Mouse (Mus musculus) midbrain, embryonic 16.5 days (tissue): ENCODE data around the gene Gm10309. TPM values are rescaled to one million over a fixed set of nuclear protein-coding genes. Genes with fewer than 3 reads are reported as not detected.

Experiments used
- ATAC-seq: fragments of 200-750 bp; cut with Nextera tagmentation; 2 replicates; pipeline ENCODE4 v1.8.0; 2017; ENCODE audit warnings: moderate TSS enrichment
- H3K27ac ChIP-seq: fragments of 300-500 bp; sonication (generic); 2 replicates; pipeline ENCODE4 v1.5.1; 2014; ENCODE audit warnings: mild to moderate bottlenecking, low read length, mixed read lengths
- H3K27me3 ChIP-seq: fragments of 300-500 bp; sonication (generic); 2 replicates; pipeline ENCODE4 v1.6.1; 2014; ENCODE audit warnings: low read depth, low read length, mixed read lengths; ENCODE audit not compliant: control insufficient read depth, insufficient read depth
- H3K36me3 ChIP-seq: fragments of 300-500 bp; sonication (generic); 2 replicates; pipeline ENCODE4 v1.6.1; 2014; ENCODE audit warnings: mild to moderate bottlenecking, low read length, moderate library complexity, mixed read lengths; ENCODE audit not compliant: control insufficient read depth, insufficient read depth
- H3K4me1 ChIP-seq: fragments of 300-500 bp; sonication (generic); 2 replicates; pipeline ENCODE4 v1.6.1; 2014; ENCODE audit warnings: mild to moderate bottlenecking, low read length, mixed read lengths; ENCODE audit not compliant: control insufficient read depth, insufficient read depth
- H3K4me2 ChIP-seq: fragments of 300-500 bp; sonication (generic); 2 replicates; pipeline ENCODE4 v1.6.1; 2014; ENCODE audit warnings: mild to moderate bottlenecking, low read length, mixed read lengths
- H3K4me3 ChIP-seq: fragments of 300-500 bp; sonication (generic); 2 replicates; pipeline ENCODE4 v1.5.1; 2014; ENCODE audit warnings: low read depth, mild to moderate bottlenecking, low read length, moderate library complexity, mixed read lengths
- H3K9ac ChIP-seq: fragments of 300-500 bp; sonication (generic); 2 replicates; pipeline ENCODE4 v1.6.1; 2014; ENCODE audit warnings: low read depth, low read length, mixed read lengths
- H3K9me3 ChIP-seq: fragments of 300-500 bp; sonication (generic); replicated peaks from 2 replicates; pipeline ENCODE4 v1.6.1; 2014; ENCODE audit warnings: mild to moderate bottlenecking, low read length, mixed read lengths; ENCODE audit not compliant: control insufficient read depth, poor library complexity, severe bottlenecking
- WGBS: fragments of 180-500 bp; shearing (Covaris S2); extraction: QIAGEN DNeasy Blood & Tissue Kit; methylation state at CpG from one replicate; pipeline ENCODE4 v1.1.7; 2014; 5-methylcytosine and 5-hydroxymethylcytosine counted together
- polyA plus RNA-seq: library from polyadenylated mRNA; unstranded; fragments of >200 nt; fragmentation: Nextera tagmentation; extraction: Ambion mirVana; gene quantifications from 2 replicates; pipeline ENCODE4 v1.2.1, GENCODE M21; 2015

Gene Gm10309
- polyA plus RNA-seq, 1 experiment from 2014 or later: 0.44 TPM

DNA sequence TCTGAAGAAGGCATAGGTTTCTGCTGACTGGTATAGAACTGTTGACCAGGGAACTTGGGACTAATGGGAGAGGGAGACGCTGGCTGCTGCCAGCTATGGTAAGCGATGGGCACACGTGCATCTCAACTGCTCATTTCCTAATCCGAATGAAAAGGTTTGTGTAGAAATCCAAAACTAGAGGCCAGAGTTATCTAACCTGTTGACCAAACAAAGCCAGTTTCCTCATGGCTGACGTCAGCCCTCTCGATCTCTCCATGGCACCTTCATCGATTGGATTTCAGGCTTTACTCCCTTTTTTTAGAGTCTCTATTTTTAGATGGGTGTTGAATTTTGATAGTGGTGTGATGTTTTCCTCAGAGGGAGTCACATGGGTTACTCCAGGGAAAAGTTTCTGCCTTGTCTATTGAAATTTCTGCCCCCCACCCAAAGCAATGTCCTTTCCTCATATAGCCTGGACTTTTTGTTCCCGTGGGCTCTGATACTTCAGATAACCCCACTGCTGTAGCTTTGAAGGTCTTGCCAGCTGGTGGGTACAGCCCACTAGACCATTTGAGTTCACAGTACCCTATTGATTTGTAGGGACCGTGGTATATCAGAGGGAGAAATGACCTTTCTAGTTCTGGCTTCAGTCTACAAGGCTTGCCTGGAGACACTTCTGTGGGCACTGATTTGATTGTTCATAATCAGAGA is 1.7 kb downstream of the Gm10309 start:
- Histone ChIP-seq H3K36me3 (no peaks in the 10 kb centered on the region; the same call in 1 of the 2 replicates), H3K9me3 (no peaks in the 10 kb centered on the region), H3K4me3 (no peak overlapping the region), H3K4me1 (no peaks in the 10 kb centered on the region), H3K27ac (no peak overlapping the region), H3K27me3 (no peaks in the 10 kb centered on the region), H3K4me2 (no peak overlapping the region), H3K9ac (no peak overlapping the region)
- 96% methylated on average over 9 of the region's 9 CpGs for WGBS
- no peak for ATAC-seq

GRCm38 (mm10) chr17:86501393-86501792 is 3.6 kb downstream of the Gm10309 start:
- no peaks in the 10 kb centered on the region for H3K4me1 ChIP-seq
- no peak for ATAC-seq
- H3K9me3 ChIP-seq: no peaks in the 10 kb centered on the region
- no peak overlapping the region for H3K4me2 ChIP-seq
- no peaks in the 10 kb centered on the region for H3K27me3 ChIP-seq
- no peaks in the 10 kb centered on the region; the same call in 1 of the 2 replicates for H3K36me3 ChIP-seq
- H3K9ac ChIP-seq: no peak overlapping the region
- no peak overlapping the region for H3K27ac ChIP-seq
- WGBS: 93% methylated on average over 4 of the region's 4 CpGs
- no peak overlapping the region for H3K4me3 ChIP-seq

DNA sequence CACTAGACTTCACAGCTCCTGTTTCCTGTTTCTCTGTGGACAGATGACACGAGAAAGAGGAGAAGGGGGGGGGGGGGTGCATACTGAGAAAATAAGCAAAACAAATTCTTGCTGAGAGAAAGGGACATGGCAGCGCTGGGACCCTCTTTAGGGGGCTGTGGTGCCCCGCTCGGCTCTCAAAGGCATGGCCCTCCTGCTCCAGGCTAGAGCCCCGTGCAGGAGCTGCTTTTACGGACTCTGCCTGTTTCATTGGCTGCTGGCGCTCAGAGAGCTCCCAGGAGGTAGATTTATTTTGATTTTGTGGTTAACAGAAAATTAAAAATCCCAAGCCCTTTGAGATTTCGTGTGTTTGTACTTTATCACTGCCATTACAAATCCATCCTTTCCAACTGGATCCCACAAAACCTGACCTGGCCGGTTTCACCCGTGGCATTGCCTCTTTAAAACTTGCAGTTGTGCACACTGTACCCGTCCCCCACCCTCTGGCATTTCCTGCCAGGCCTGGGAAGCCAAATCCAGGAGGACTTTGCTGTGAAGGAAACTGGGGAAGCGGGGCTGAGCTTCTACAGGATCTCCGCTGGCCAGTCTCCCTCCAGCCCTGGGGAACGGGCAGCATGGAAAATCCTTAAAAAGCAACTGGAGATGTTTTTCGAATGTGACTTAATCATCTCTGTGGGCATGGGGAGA is 5.5 kb downstream of the Gm10309 start:
- no peak overlapping the region for H3K4me2 ChIP-seq
- H3K4me1 ChIP-seq: no peaks in the 10 kb centered on the region
- H3K36me3 ChIP-seq: peaks cover 3% of the 10 kb centered on the region
- no peak overlapping the region for H3K9ac ChIP-seq
- WGBS: 73% methylated on average over 15 of the region's 15 CpGs
- H3K4me3 ChIP-seq: no peak overlapping the region
- ATAC-seq: no peak
- no peaks in the 10 kb centered on the region for H3K27me3 ChIP-seq
- H3K9me3 ChIP-seq: no peaks in the 10 kb centered on the region
- H3K27ac ChIP-seq: no peak overlapping the region

GRCm38 (mm10) chr17:86497302-86497701 is 7.7 kb downstream of the Gm10309 start:
- no peaks in the 10 kb centered on the region for H3K4me1 ChIP-seq
- no peak overlapping the region for H3K27ac ChIP-seq
- no peak overlapping the region for H3K4me2 ChIP-seq
- H3K9me3 ChIP-seq: no peaks in the 10 kb centered on the region
- H3K36me3 ChIP-seq: peaks cover 3% of the 10 kb centered on the region; the same call in 1 of the 2 replicates
- no peak overlapping the region for H3K9ac ChIP-seq
- no peaks in the 10 kb centered on the region for H3K27me3 ChIP-seq
- no peak for ATAC-seq
- H3K4me3 ChIP-seq: no peak overlapping the region
- WGBS: 84% methylated on average over 4 of the region's 4 CpGs

GRCm38 (mm10) chr17:86496123-86496771 is 8.8 kb downstream of the Gm10309 start:
- Histone ChIP-seq H3K27me3 (no peaks in the 10 kb centered on the region), H3K9me3 (no peaks in the 10 kb centered on the region), H3K9ac (no peak overlapping the region), H3K4me1 (no peaks in the 10 kb centered on the region), H3K4me2 (no peak overlapping the region), H3K4me3 (no peak overlapping the region), H3K36me3 (peaks cover 3% of the 10 kb centered on the region; the same call in 1 of the 2 replicates), H3K27ac (no peak overlapping the region)
- 91% methylated on average over 9 of the region's 9 CpGs for WGBS
- ATAC-seq: no peak

DNA sequence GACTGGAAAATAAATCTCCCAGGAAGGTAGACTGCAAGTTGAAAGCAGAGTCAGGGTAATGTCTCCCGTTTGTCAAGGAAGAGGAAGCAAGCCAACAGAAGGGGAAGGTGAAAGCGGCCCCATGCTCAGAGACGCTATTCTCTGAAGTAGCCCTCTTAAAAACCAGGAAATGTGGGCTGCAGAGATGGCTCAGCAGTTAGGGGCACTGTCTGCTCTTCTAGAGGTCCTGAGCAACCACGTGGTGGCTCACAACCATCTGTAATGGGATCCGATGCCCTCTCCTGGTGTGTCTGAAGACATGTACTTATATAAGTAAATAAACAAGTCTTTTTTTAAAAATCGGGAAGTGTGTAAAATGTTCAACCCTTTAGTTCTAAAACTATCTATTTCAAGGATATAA is 10.1 kb downstream of the Gm10309 start:
- no peaks in the 10 kb centered on the region for H3K9me3 ChIP-seq
- H3K36me3 ChIP-seq: peaks cover 3% of the 10 kb centered on the region; the same call in 1 of the 2 replicates
- 73% methylated on average over 6 of the region's 6 CpGs for WGBS
- no peak overlapping the region for H3K9ac ChIP-seq
- no peak for ATAC-seq
- no peaks in the 10 kb centered on the region for H3K4me1 ChIP-seq
- no peak overlapping the region for H3K4me2 ChIP-seq
- no peaks in the 10 kb centered on the region for H3K27me3 ChIP-seq
- no peak overlapping the region for H3K4me3 ChIP-seq
- H3K27ac ChIP-seq: no peak overlapping the region

DNA sequence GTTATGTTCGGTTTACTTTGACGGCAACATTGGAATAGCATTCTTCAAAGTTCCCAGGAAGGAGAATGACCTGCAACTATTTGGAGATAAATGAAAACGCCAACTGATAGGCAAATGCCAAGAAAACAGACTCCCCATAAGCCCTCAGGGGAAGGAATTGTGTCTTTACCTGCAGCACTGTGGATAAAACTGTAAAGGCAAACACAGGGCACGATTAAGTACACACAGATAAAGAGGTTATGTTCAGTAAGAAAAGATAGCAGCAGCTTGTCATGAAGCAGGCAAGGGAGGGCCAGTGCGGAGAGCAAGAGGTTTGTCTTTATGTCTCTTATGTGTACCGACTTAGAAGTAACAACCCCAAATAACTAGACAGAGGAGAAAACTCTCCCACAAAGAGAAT is 10.5 kb downstream of the Gm10309 start:
- H3K9ac ChIP-seq: no peak overlapping the region
- H3K4me3 ChIP-seq: no peak overlapping the region
- H3K4me1 ChIP-seq: no peaks in the 10 kb centered on the region
- H3K4me2 ChIP-seq: no peak overlapping the region
- ATAC-seq: no peak
- H3K9me3 ChIP-seq: no peaks in the 10 kb centered on the region
- H3K27me3 ChIP-seq: no peaks in the 10 kb centered on the region
- H3K36me3 ChIP-seq: peaks cover 3% of the 10 kb centered on the region; the same call in 1 of the 2 replicates
- no peak overlapping the region for H3K27ac ChIP-seq
- WGBS: 89% methylated on average over 6 of the region's 6 CpGs

DNA sequence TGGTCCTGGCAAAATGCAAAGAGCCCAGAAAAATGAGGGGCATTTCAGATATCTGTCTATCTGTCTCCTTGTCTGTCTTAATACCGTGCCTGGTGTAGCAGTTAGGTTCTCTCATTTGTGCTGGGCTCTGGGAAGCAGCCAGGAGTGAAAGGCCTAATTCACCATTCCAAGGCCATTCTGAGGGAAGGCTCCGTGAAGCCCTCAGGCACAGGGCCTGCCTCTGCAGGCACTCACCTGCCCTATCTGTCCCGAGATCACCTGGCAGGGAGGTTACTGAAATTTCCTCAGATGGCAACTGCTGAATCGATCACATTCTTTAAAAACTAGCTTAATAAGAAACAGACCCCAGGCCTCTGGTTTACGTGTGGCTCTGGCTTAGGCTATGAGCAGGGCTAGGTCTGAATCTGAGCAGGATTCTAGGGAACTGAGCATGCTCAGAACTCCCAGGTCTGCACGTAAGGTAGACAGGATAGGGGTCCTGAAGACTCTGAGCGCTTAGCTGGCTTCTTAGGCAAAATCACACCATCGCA is 11.1 kb downstream of the Gm10309 start:
- Histone ChIP-seq H3K9ac (no peak overlapping the region), H3K9me3 (no peaks in the 10 kb centered on the region), H3K27ac (no peak overlapping the region), H3K4me1 (no peaks in the 10 kb centered on the region), H3K4me2 (no peak overlapping the region), H3K4me3 (no peak overlapping the region), H3K27me3 (no peaks in the 10 kb centered on the region), H3K36me3 (peaks cover 3% of the 10 kb centered on the region; the same call in 1 of the 2 replicates)
- WGBS: 89% methylated on average over 8 of the region's 8 CpGs
- no peak for ATAC-seq

DNA sequence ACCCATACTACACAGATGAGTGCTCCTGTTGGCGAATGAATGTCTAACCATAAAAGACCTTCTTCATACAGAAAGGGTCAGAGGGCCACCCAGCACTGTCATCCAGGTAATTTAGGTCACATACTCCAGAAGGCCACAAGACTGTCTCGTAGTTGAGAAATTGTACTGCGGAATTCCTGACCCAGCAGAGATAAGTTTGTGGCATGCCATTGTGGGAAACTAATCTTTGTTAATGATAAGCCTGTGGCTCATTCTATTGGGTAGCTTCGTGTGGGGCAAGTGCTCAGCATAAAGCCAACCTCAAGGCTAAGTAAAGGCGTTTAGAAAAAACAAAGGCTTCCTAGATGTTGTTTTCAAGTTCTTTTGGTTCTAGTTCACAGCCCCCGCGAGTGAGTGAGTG is 12.7 kb downstream of the Gm10309 start:
- Histone ChIP-seq H3K4me3 (no peak overlapping the region), H3K4me2 (no peak overlapping the region), H3K27me3 (no peaks in the 10 kb centered on the region), H3K36me3 (peaks cover 3% of the 10 kb centered on the region; the same call in 1 of the 2 replicates), H3K4me1 (no peaks in the 10 kb centered on the region), H3K27ac (no peak overlapping the region), H3K9ac (no peak overlapping the region), H3K9me3 (no peaks in the 10 kb centered on the region)
- WGBS: 87% methylated on average over 7 of the region's 7 CpGs
- ATAC-seq: no peak
